Mouse (Mus musculus): Measurements from ENCODE around the gene Urah. TPM values are rescaled to one million over a fixed set of nuclear protein-coding genes. Genes with fewer than 3 reads are reported as not detected.

The Urah gene
- polyA plus RNA-seq, 1 experiment: 48.7 TPM

DNA sequence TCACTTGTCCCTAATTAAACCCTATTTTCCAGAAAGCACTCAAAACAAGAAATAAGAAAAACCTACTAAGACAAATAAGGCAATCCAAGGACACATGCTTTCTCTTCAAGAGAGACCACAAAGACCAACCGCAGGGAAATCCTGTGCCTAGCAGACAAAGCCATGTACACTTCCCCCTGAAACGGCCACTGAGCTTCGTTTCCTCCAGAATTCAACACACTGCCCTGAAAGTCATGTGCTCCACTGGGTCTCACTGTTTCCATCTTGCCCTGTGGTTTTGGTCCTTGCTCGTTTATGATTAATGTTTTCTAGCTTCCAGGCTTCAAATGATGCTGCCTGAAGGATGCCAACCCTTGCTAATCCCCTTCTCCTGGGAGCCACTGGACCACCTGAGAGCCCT is 39.4 kb downstream of the Urah start:
- DNase-seq (ENCODE audit: low spot score): no peak

DNA sequence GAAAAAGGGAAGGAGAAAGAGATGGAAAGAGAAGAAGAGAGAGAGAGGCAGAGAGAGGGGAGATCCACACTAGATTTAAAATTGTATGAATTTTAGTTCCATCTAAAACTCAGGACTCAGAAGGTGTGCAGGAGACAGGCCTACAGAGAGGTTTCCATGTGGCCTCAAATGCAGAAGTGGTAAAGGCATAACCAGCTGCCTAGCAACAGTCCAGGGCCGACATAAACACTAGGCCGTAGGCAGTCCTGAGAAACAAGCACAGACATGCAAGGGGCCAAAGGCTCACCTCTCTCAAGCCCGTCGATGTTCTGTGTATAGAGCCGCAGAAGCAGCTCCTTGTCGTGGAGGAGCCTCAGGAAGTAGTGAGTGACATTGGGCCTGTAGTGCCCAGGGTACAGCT is 42.5 kb downstream of the Urah start:
- no peak for DNase-seq (ENCODE audit: low spot score)

DNA sequence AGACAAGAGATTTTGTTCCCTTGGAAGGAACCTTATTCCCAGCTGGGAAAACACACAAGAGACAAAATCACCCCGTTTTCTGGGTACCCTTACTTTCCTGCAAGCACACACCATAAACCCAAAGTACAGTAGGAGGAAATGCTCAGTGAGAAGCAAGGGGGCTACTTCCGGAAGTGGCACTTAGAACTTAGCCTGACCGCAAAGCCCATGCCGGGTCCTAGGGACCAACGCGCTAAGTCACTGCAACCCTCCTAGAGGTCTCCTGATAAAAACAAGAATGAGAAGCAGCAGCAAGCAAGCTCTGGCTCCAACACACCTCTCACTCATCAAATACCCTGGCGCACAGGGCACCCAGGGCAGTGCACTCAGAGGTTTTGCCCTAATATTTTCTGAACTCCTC is 44.5 kb downstream of the Urah start:
- no peak for DNase-seq (ENCODE audit: low spot score)

DNA sequence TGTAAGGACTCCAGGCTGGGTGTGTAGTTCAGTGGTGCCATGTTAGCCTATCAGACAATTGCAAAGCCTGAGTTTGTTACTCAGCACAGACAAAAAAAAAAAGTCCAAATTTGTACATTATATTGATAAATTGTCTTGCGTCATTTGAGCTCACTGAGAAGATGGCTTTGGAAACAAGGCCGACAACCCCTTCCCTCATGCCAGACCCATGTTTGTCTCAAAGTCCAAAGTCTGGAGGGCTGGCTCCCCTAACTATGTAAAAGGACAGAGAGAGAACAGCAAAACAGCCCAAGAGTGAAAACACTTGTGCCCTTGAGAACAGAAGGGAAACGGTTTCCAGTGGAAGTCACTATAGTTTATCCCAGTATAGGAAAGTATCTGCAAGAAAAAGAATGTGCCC is 45.6 kb downstream of the Urah start:
- no peak for DNase-seq (ENCODE audit: low spot score)

DNA sequence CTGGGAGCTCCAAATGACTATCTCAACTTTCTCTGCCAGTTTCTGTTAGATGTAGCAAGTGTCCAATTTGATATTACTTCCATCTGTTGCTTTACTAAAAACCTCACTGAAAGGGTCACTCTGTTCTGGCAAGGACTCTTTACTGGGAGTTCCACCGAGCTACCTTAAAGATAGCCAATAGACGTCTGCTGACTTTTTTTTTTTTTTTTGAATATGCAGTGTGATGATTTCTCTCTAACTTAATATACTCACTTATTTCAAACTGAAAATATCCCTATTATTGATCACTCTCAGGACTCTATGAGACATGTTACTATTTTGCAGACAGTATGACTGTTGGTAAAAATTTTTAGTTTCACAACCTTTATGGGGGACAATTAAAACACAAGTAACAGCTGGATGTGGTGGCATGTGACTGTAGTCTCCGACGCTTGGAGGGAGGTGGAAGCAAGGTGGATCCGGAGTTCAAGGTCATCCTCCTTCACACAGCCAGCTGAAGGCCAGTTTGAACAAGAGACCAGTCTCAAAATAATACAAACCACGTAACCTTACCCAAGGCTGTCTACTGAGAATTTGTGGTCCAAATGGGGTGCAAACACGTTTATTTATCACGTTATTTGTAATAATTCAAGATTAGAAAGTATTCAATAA is 46.2 kb downstream of the Urah start:
- no peak for DNase-seq (ENCODE audit: low spot score)

DNA sequence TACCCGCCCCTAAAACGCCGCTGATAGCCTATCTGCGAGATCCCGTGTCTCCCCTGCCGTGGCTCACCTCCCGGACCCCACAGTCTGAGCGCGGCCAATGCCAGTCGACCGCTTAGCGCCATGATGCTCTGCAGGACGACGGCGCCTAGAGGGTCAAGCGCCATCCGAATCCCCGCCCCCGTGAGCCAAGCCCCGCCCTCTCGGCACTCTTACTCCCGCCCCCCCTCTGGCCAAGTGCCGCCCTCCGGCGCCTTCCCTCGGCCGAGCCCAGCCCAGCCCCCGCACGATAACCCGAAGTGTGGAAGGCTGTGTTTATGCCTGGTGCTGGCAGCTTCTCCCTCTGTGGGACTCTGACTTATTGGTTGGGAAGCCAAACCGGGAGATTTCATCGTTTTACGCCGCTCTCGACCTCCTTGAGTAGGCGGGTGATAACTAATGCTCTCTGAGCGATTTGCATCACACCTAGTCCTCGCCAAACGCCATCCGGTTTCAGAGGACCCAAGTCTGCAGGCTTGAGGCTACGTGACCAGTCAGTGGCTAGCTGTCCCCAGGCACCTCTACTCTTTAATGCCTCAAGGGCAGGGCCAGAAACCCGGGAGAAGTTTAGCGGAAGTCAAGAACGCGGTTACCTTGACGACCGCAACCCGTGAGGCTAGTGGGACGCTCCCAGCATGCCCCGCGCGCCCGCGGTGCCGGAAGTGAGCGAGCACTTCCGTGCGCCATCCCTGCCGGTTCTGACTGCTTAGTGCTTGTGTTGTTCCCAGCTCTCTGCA is 47.1 kb downstream of the Urah start, which contains the start of the genes Psmd13 and Sirt3:
TSS of gene Psmd13 (plus strand) at position 273 of the 773 bp plus-strand sequence.
TSS of gene Sirt3 (minus strand) at position 614 of the 773 bp plus-strand sequence.
- DNase-seq (ENCODE audit: low spot score): peak; percentile 81

DNA sequence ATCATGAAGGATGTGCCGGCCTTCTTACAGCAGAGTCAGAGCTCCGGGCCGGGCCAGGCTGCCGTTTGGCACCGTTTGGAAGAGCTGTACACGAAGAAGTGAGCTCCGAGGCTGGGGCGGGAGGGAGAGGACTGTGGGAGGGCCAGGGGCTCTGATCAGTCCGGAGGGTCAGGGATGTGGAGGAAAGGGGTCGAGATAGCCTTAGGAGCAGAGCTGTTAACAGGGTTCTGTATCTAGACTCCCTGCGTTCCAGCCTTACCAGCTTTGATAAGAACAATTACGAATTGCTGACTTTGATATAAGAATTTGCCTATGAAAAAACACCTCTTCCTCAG is 47.6 kb downstream of the Urah start:
- no peak for DNase-seq (ENCODE audit: low spot score)

Other genes starting within 250 kb of the Urah start
- not detected in 2 replicates for gene Olfr46, start 233.7 kb upstream of the Urah start, polyA plus RNA-seq (2012; rRNA removed)
- gene Olfr61, start 206.0 kb upstream of the Urah start, polyA plus RNA-seq (2012; rRNA removed): not detected in 2 replicates
- not detected in 2 replicates for gene Olfr53, start 188.6 kb upstream of the Urah start, polyA plus RNA-seq (2012; rRNA removed)
- under 0.01 TPM in 1 of 2 replicates, not detected in the other for gene Olfr539, start 175.1 kb upstream of the Urah start, polyA plus RNA-seq (2012; rRNA removed)
- not detected in 2 replicates for gene Olfr45, start 153.1 kb upstream of the Urah start, polyA plus RNA-seq (2012; rRNA removed)
- gene Olfr541, start 137.8 kb upstream of the Urah start, polyA plus RNA-seq (2012; rRNA removed): not detected in 2 replicates
- gene Cyp2e1, start 71.3 kb upstream of the Urah start, polyA plus RNA-seq (2012; rRNA removed): 45.5 and 70.4 TPM in 2 replicates
- gene Syce1, start 47.2 kb upstream of the Urah start, polyA plus RNA-seq (2012; rRNA removed): 0.10 and 0.18 TPM in 2 replicates
- 0.45 and 0.71 TPM in 2 replicates for gene Zfp941, start 12.8 kb upstream of the Urah start, polyA plus RNA-seq (2012; rRNA removed)
- gene Scgb1c1, start 10.5 kb downstream of the Urah start, polyA plus RNA-seq (2012; rRNA removed): not detected in 2 replicates
- 0.06 TPM in 1 of 2 replicates, not detected in the other for gene Odf3, start 12.8 kb downstream of the Urah start, polyA plus RNA-seq (2012; rRNA removed)
- gene Gm45785, start 21.3 kb downstream of the Urah start, polyA plus RNA-seq (2012; rRNA removed): not detected in 2 replicates
- gene Ric8a, start 21.9 kb downstream of the Urah start, polyA plus RNA-seq (2012; rRNA removed): 74.7 and 77.1 TPM in 2 replicates
- gene Bet1l, start 22.6 kb downstream of the Urah start, polyA plus RNA-seq (2012; rRNA removed): 35.9 and 46.2 TPM in 2 replicates
- 77.9 and 79.2 TPM in 2 replicates for gene Psmd13, start 47.0 kb downstream of the Urah start, polyA plus RNA-seq (2012; rRNA removed)
- 32.4 and 38.5 TPM in 2 replicates for gene Sirt3, start 47.3 kb downstream of the Urah start, polyA plus RNA-seq (2012; rRNA removed)
- 3.9 and 4.4 TPM in 2 replicates for gene Cox8b, start 65.4 kb downstream of the Urah start, polyA plus RNA-seq (2012; rRNA removed)
- gene Nlrp6, start 85.9 kb downstream of the Urah start, polyA plus RNA-seq (2012; rRNA removed): not detected in 2 replicates
- 41.5 and 49.5 TPM in 2 replicates for gene Pgghg, start 106.4 kb downstream of the Urah start, polyA plus RNA-seq (2012; rRNA removed)
- gene Ifitm5, start 115.3 kb downstream of the Urah start, polyA plus RNA-seq (2012; rRNA removed): 1.3 and 1.7 TPM in 2 replicates
- gene Gm45717, start 120.9 kb downstream of the Urah start, polyA plus RNA-seq (2012; rRNA removed): not detected in 2 replicates
- gene Ifitm2, start 121.0 kb downstream of the Urah start, polyA plus RNA-seq (2012; rRNA removed): 860 and 924 TPM in 2 replicates
- gene Ifitm1, start 132.2 kb downstream of the Urah start, polyA plus RNA-seq (2012; rRNA removed): 240 and 346 TPM in 2 replicates
- gene Ifitm3, start 175.8 kb downstream of the Urah start, polyA plus RNA-seq (2012; rRNA removed): 596 and 696 TPM in 2 replicates
- 7.5 and 8.8 TPM in 2 replicates for gene Ifitm6, start 182.9 kb downstream of the Urah start, polyA plus RNA-seq (2012; rRNA removed)
- gene Gm17387, start 194.1 kb downstream of the Urah start, polyA plus RNA-seq (2012; rRNA removed): not detected in 2 replicates
- gene B4galnt4, start 226.1 kb downstream of the Urah start, polyA plus RNA-seq (2012; rRNA removed): 0.45 and 0.55 TPM in 2 replicates
- 26.5 and 27.7 TPM in 2 replicates for gene Pkp3, start 243.2 kb downstream of the Urah start, polyA plus RNA-seq (2012; rRNA removed)